Mouse (Mus musculus): Measurements from ENCODE around the gene Spem2. TPM values are rescaled to one million over a fixed set of nuclear protein-coding genes. Genes with fewer than 3 reads are reported as not detected.

Gene Spem2
- polyA plus RNA-seq, 1 experiment: not detected

DNA sequence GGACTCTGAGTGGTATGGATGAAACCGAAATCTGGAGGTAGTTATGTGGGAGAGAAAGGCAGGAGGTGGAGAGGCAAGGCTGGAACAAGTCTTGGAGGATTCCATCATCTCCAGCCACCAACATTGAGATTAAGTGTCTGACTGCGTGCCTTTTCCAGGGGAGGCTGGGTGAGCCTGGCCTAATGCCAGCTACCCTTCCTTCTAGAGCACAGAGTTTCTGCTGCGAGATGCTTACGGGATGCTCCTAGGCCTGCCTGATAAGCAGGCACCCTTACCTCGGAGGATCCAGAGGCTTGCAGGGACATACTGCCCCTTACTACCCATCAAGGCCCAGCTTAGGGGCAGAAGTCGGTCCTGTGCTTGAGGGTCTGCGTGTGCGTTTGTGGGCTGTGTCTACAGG is 15.3 kb upstream of the Spem2 start:
- Histone ChIP-seq H3K36me3 (ENCODE audit: control insufficient read depth, insufficient read depth, low read length, poor library complexity, severe bottlenecking) (no peaks in the 10 kb centered on the region), H3K4me3 (ENCODE audit: low read depth, low read length) (peak overlapping the region; percentile 54), H3K9me3 (replicated peaks; ENCODE audit: control insufficient read depth, insufficient read depth, low read length, poor library complexity, severe bottlenecking) (no peaks in the 10 kb centered on the region), H3K9ac (ENCODE audit: low read depth, poor library complexity, severe bottlenecking) (peak overlapping the region; percentile 19), H3K4me1 (ENCODE audit: control insufficient read depth, insufficient read depth, low read length) (peaks cover 3% of the 10 kb centered on the region), H3K27ac (ENCODE audit: insufficient read depth, low read length) (no peak overlapping the region), H3K27me3 (ENCODE audit: control insufficient read depth, insufficient read depth, low read length, poor library complexity, severe bottlenecking) (no peaks in the 10 kb centered on the region)
- no peak for TF ChIP-seq CTCF (IDR thresholded peaks at IDR 0.05; ENCODE audit: low read depth, low read length)
- no peak for TF ChIP-seq POLR2A (IDR thresholded peaks at IDR 0.05; ENCODE audit: insufficient read depth, low read length)
- no peak for TF ChIP-seq EP300 (IDR thresholded peaks at IDR 0.05; ENCODE audit: insufficient read depth, low read depth, low read length)

DNA sequence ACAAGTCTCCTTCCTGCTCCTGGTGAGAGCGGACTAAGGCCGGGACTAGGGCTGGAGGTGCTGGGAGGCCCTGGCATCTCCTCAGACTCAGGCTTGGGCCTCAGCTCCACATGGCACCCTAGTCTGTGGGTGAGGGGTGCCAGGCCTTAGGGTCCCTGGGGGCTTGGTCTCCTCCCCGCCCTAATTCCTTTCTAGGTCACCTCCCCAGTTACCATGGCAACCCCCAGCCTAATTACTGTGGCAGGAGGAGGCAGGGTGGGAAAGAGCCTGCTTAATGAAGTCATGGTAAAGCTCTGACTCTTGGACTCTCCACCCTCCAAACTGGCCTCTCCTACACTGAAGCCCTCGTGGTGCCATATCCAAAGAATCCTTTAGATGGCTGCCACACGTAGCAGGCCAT is 10.6 kb upstream of the Spem2 start:
- H3K9ac ChIP-seq (ENCODE audit: low read depth, poor library complexity, severe bottlenecking): no peak overlapping the region
- peaks cover 3% of the 10 kb centered on the region for H3K4me1 ChIP-seq (ENCODE audit: control insufficient read depth, insufficient read depth, low read length)
- H3K9me3 ChIP-seq (replicated peaks; ENCODE audit: control insufficient read depth, insufficient read depth, low read length, poor library complexity, severe bottlenecking): no peaks in the 10 kb centered on the region
- TF ChIP-seq CTCF (IDR thresholded peaks at IDR 0.05; ENCODE audit: low read depth, low read length) (no peak), POLR2A (IDR thresholded peaks at IDR 0.05; ENCODE audit: insufficient read depth, low read length) (no peak)
- no peak overlapping the region for H3K4me3 ChIP-seq (ENCODE audit: low read depth, low read length)
- H3K27ac ChIP-seq (ENCODE audit: insufficient read depth, low read length): no peak overlapping the region
- H3K27me3 ChIP-seq (ENCODE audit: control insufficient read depth, insufficient read depth, low read length, poor library complexity, severe bottlenecking): no peaks in the 10 kb centered on the region
- H3K36me3 ChIP-seq (ENCODE audit: control insufficient read depth, insufficient read depth, low read length, poor library complexity, severe bottlenecking): no peaks in the 10 kb centered on the region

DNA sequence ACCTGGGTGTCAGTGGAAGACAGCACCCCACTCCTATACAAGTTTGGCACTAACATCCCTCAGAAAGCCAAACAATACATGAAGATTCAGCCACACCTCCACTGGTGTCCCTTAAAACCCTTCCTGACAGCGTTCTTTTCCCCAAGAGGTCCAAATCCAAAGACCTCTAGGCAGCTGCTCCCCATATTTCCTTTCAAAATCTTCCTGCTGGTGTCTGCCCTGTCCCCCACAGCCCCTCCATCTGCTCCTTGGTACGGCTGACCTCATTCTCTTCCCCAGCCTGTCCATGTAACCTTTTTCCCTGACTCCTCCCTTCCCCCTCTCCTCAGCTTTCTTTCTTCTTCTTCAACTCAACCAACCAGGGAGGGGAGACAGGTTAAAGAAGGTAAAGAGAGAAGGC is 5.2 kb upstream of the Spem2 start:
- no peaks in the 10 kb centered on the region for H3K4me1 ChIP-seq (ENCODE audit: control insufficient read depth, insufficient read depth, low read length)
- no peaks in the 10 kb centered on the region for H3K36me3 ChIP-seq (ENCODE audit: control insufficient read depth, insufficient read depth, low read length, poor library complexity, severe bottlenecking)
- TF ChIP-seq POLR2A (IDR thresholded peaks at IDR 0.05; ENCODE audit: insufficient read depth, low read length) (no peak), EP300 (IDR thresholded peaks at IDR 0.05; ENCODE audit: insufficient read depth, low read depth, low read length) (no peak), CTCF (IDR thresholded peaks at IDR 0.05; ENCODE audit: low read depth, low read length) (no peak)
- H3K9me3 ChIP-seq (replicated peaks; ENCODE audit: control insufficient read depth, insufficient read depth, low read length, poor library complexity, severe bottlenecking): no peaks in the 10 kb centered on the region
- H3K9ac ChIP-seq (ENCODE audit: low read depth, poor library complexity, severe bottlenecking): no peak overlapping the region
- H3K27ac ChIP-seq (ENCODE audit: insufficient read depth, low read length): no peak overlapping the region
- H3K27me3 ChIP-seq (ENCODE audit: control insufficient read depth, insufficient read depth, low read length, poor library complexity, severe bottlenecking): no peaks in the 10 kb centered on the region
- no peak overlapping the region for H3K4me3 ChIP-seq (ENCODE audit: low read depth, low read length)

DNA sequence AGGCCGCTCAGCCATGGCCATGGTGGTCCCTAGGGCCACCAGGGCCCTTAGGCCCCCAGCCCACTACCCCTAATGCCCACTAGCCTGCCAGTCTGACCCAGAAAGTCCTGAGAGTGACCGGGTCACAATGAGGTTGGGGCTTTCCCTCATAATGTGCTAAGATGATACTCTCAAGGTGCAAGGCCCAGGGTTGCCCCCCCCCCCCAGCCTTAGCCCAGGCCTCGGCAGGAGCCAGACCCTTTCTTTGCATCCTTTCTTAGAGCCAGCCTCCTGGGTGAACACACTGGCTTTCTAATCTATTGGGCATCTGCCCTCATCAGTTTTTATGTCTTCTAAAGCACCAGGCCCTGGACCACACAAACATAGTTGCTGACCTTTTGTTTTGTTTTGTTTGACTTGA is 3.8 kb upstream of the Spem2 start, which contains the start of gene Spem1:
Spem1 (minus strand) TSS at position 101 of the 400 bp plus-strand sequence.
- Histone ChIP-seq H3K27ac (ENCODE audit: insufficient read depth, low read length) (no peak within 1 kb of the TSS), H3K36me3 (ENCODE audit: control insufficient read depth, insufficient read depth, low read length, poor library complexity, severe bottlenecking) (no peaks in the 10 kb centered on the region), H3K4me1 (ENCODE audit: control insufficient read depth, insufficient read depth, low read length) (no peaks in the 10 kb centered on the region), H3K4me3 (ENCODE audit: low read depth, low read length) (no peak within 1 kb of the TSS), H3K9ac (ENCODE audit: low read depth, poor library complexity, severe bottlenecking) (no peak within 1 kb of the TSS), H3K9me3 (replicated peaks; ENCODE audit: control insufficient read depth, insufficient read depth, low read length, poor library complexity, severe bottlenecking) (no peaks in the 10 kb centered on the region), H3K27me3 (ENCODE audit: control insufficient read depth, insufficient read depth, low read length, poor library complexity, severe bottlenecking) (no peaks in the 10 kb centered on the region)
- TF ChIP-seq POLR2A (IDR thresholded peaks at IDR 0.05; ENCODE audit: insufficient read depth, low read length): no peak

DNA sequence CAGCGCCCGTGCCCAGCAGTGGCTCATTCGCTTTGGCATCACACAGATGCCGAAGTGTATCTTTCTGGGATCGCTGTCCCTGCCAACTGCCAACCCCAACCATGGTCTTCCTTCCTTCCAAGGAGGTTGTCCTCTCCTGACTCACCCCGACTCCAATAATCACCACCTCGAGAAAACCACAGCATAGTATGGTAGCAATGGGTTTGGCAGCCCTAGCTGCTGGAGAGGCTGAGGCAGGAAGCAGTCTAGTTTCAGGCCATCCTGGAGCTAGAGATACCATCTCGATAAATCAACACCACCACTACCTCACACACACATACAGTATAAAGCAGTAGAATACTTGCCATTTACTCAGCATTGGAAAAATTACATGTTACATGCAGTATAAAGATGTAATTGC is 606 bp upstream of the Spem2 start:
- TF ChIP-seq POLR2A (IDR thresholded peaks at IDR 0.05; ENCODE audit: insufficient read depth, low read length) (no peak), CTCF (IDR thresholded peaks at IDR 0.05; ENCODE audit: low read depth, low read length) (no peak), EP300 (IDR thresholded peaks at IDR 0.05; ENCODE audit: insufficient read depth, low read depth, low read length) (no peak)
- no peak overlapping the region for H3K9ac ChIP-seq (ENCODE audit: low read depth, poor library complexity, severe bottlenecking)
- no peaks in the 10 kb centered on the region for H3K27me3 ChIP-seq (ENCODE audit: control insufficient read depth, insufficient read depth, low read length, poor library complexity, severe bottlenecking)
- H3K36me3 ChIP-seq (ENCODE audit: control insufficient read depth, insufficient read depth, low read length, poor library complexity, severe bottlenecking): no peaks in the 10 kb centered on the region
- H3K4me1 ChIP-seq (ENCODE audit: control insufficient read depth, insufficient read depth, low read length): no peaks in the 10 kb centered on the region
- no peak overlapping the region for H3K4me3 ChIP-seq (ENCODE audit: low read depth, low read length)
- no peak overlapping the region for H3K27ac ChIP-seq (ENCODE audit: insufficient read depth, low read length)
- no peaks in the 10 kb centered on the region for H3K9me3 ChIP-seq (replicated peaks; ENCODE audit: control insufficient read depth, insufficient read depth, low read length, poor library complexity, severe bottlenecking)

DNA sequence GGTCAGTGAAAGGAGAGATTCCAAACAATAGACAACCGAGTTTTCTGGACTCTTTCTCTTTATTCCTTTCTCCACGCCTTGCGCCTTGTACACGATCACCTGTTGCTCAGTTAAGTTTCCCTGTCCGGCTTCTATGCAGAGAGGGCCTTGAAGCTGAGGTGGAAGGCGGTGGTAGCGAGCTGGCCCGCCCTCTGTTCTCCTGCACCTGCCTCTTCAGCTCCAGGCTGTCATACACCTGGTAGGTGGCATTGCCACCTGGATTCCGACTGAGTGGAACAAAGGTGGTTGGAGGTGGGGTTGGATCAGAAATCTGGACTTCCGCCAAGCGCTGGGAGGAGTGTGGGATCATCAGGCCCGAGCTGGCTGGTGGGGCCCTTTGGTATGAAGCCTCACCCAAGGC is 1.7 kb downstream of the Spem2 start:
- H3K27me3 ChIP-seq (ENCODE audit: control insufficient read depth, insufficient read depth, low read length, poor library complexity, severe bottlenecking): no peaks in the 10 kb centered on the region
- H3K27ac ChIP-seq (ENCODE audit: insufficient read depth, low read length): no peak overlapping the region
- no peaks in the 10 kb centered on the region for H3K4me1 ChIP-seq (ENCODE audit: control insufficient read depth, insufficient read depth, low read length)
- no peaks in the 10 kb centered on the region for H3K36me3 ChIP-seq (ENCODE audit: control insufficient read depth, insufficient read depth, low read length, poor library complexity, severe bottlenecking)
- no peak for TF ChIP-seq POLR2A (IDR thresholded peaks at IDR 0.05; ENCODE audit: insufficient read depth, low read length)
- peak overlapping the region; percentile 45; the same call in 1 of the 2 replicates for H3K4me3 ChIP-seq (ENCODE audit: low read depth, low read length)
- no peaks in the 10 kb centered on the region for H3K9me3 ChIP-seq (replicated peaks; ENCODE audit: control insufficient read depth, insufficient read depth, low read length, poor library complexity, severe bottlenecking)
- H3K9ac ChIP-seq (ENCODE audit: low read depth, poor library complexity, severe bottlenecking): peak overlapping the region; percentile 28; the same call in 1 of the 2 replicates
